In the genomic region with DNA sequence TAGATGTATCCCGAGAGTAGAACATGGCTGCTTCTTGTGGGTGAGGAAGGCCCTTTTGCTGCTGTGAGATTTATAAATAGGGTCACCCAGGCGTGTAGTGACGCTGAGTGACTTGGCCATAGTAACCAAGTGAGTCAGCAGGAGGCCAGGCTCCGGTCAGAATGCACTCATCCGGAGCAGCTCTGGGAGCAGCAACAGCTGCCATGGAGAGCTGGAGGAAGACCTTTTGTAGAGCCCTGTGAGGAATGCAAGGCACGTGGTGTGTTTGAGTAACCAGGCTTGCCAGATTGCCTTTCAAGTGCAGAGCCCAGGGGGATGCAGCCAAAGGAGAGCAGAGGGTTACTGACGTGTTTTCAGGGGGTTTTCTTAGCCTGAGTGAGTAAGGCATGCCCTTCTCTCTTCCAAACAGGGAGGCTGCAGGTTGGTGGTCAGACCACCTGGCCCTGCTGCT, we compare ENCODE assay signal across 8 mouse cellular contexts.
DNase-seq lines count a peak whose midpoint lies in the region; ATAC-seq lines count a peak whose summit lies in the region.

No protein-coding gene starts in this region.

- H3K9me3 ChIP-seq in embryonic facial prominence, embryonic 14.5 days (ENCODE audit: control insufficient read depth, low read length), result no peaks in the 10 kb centered on the region
- no peaks in the 10 kb centered on the region for H3K9me3 ChIP-seq in limb, embryonic 10.5 days (replicated peaks)
- H3K9me3 ChIP-seq in midbrain, embryonic 14.5 days (ENCODE audit: control insufficient read depth, low read length), result no peaks in the 10 kb centered on the region
- H3K9me3 ChIP-seq in stomach, embryonic 16.5 days (replicated peaks; ENCODE audit: control insufficient read depth, low read length), result no peaks in the 10 kb centered on the region

- 2% methylated on average over 7 of the region's 7 CpGs for WGBS in embryonic facial prominence, embryonic 14.5 days
- WGBS in limb, embryonic 10.5 days, result 12% methylated on average over 7 of the region's 7 CpGs
- 3% methylated on average over 7 of the region's 7 CpGs for WGBS in midbrain, embryonic 14.5 days
- 3% methylated on average over 7 of the region's 7 CpGs for WGBS in stomach, embryonic 16.5 days

- H3K4me2 ChIP-seq in embryonic facial prominence, embryonic 14.5 days (ENCODE audit: low read depth, low read length), result peak overlapping the region; percentile 25; the same call in 1 of the 2 replicates
- H3K4me2 ChIP-seq in midbrain, embryonic 14.5 days (ENCODE audit: low read length), result 0 out of 2 replicates have a peak overlapping the region, but pooled peaks have one; percentile 4
- peak overlapping the region; percentile 14; the same call in 1 of the 2 replicates for H3K4me2 ChIP-seq in stomach, embryonic 16.5 days (ENCODE audit: low read depth, low read length)

- peak; percentile 97 for ATAC-seq in embryonic facial prominence, embryonic 14.5 days (ENCODE audit: low read depth)
- ATAC-seq in midbrain, embryonic 14.5 days (ENCODE audit: low FRiP score, low TSS enrichment), result peak; percentile 88
- ATAC-seq in stomach, embryonic 16.5 days (ENCODE audit: insufficient read depth, low FRiP score), result peak; percentile 92
- no peak for ATAC-seq in activated CD4-positive, CD25-positive, alpha-beta regulatory T cell, adult 4 months

- DNase-seq in adrenal gland, postnatal 14 days, result peak; percentile 64
- peak; percentile 95 for DNase-seq in embryonic facial prominence, embryonic 14.5 days (ENCODE audit: low spot score)
- DNase-seq in heart, adult 8-10 months (ENCODE audit: low spot score), result peak; percentile 82
- DNase-seq in kidney, adult 8-10 months, result peak; percentile 90 to 94
- DNase-seq in limb, embryonic 10.5 days (ENCODE audit: low spot score), result peak; percentile 54
- DNase-seq in midbrain, embryonic 14.5 days, result peak; percentile 72

- H3K27me3 ChIP-seq in embryonic facial prominence, embryonic 14.5 days (replicated peaks; ENCODE audit: control insufficient read depth, insufficient read depth, low read length), result no peaks in the 10 kb centered on the region
- H3K27me3 ChIP-seq in limb, embryonic 10.5 days (ENCODE audit: low read depth, poor library complexity, severe bottlenecking), result no peaks in the 10 kb centered on the region
- no peaks in the 10 kb centered on the region for H3K27me3 ChIP-seq in midbrain, embryonic 14.5 days (ENCODE audit: control insufficient read depth, insufficient read depth, low read length)
- H3K27me3 ChIP-seq in stomach, embryonic 16.5 days (ENCODE audit: control insufficient read depth, insufficient read depth, low read length), result no peaks in the 10 kb centered on the region

- no peak overlapping the region for H3K4me3 ChIP-seq in embryonic facial prominence, embryonic 14.5 days (ENCODE audit: low read depth, low read length)
- no peak overlapping the region for H3K4me3 ChIP-seq in limb, embryonic 10.5 days
- no peak overlapping the region for H3K4me3 ChIP-seq in midbrain, embryonic 14.5 days (replicated peaks; ENCODE audit: low read depth, low read length)
- H3K4me3 ChIP-seq in stomach, embryonic 16.5 days (replicated peaks; ENCODE audit: low read length), result no peak overlapping the region

- H3K4me1 ChIP-seq in embryonic facial prominence, embryonic 14.5 days (ENCODE audit: control insufficient read depth, insufficient read depth, low read length), result peaks cover 13% of the 10 kb centered on the region
- peaks cover 12% of the 10 kb centered on the region for H3K4me1 ChIP-seq in limb, embryonic 10.5 days
- H3K4me1 ChIP-seq in midbrain, embryonic 14.5 days (ENCODE audit: control insufficient read depth, insufficient read depth, low read length), result peaks cover 10% of the 10 kb centered on the region
- peaks cover 15% of the 10 kb centered on the region for H3K4me1 ChIP-seq in stomach, embryonic 16.5 days (ENCODE audit: control insufficient read depth, insufficient read depth, low read length)

- no peaks in the 10 kb centered on the region for H3K36me3 ChIP-seq in embryonic facial prominence, embryonic 14.5 days (ENCODE audit: control insufficient read depth, insufficient read depth, low read length)
- H3K36me3 ChIP-seq in limb, embryonic 10.5 days, result no peaks in the 10 kb centered on the region
- no peaks in the 10 kb centered on the region for H3K36me3 ChIP-seq in midbrain, embryonic 14.5 days (ENCODE audit: control insufficient read depth, insufficient read depth, low read length)
- H3K36me3 ChIP-seq in stomach, embryonic 16.5 days (ENCODE audit: control insufficient read depth, insufficient read depth, low read length), result no peaks in the 10 kb centered on the region

- H3K27ac ChIP-seq in embryonic facial prominence, embryonic 14.5 days (replicated peaks; ENCODE audit: low read depth, low read length), result peak overlapping the region; percentile 80
- H3K27ac ChIP-seq in limb, embryonic 10.5 days, result peak overlapping the region; percentile 61; the same call in 1 of the 2 replicates
- no peak overlapping the region for H3K27ac ChIP-seq in midbrain, embryonic 14.5 days (replicated peaks; ENCODE audit: low read depth, low read length)
- peak overlapping the region; percentile 77 for H3K27ac ChIP-seq in stomach, embryonic 16.5 days (ENCODE audit: low read length)

- no peak overlapping the region; the same call in 1 of the 2 replicates for H3K9ac ChIP-seq in embryonic facial prominence, embryonic 14.5 days (ENCODE audit: low read depth, low read length)
- no peak overlapping the region for H3K9ac ChIP-seq in midbrain, embryonic 14.5 days (replicated peaks; ENCODE audit: low read length)
- no peak overlapping the region for H3K9ac ChIP-seq in stomach, embryonic 16.5 days (ENCODE audit: low read length)
